Mouse (Mus musculus): ENCODE measurements at regions not wholly inside any gene's neighbourhood (a gene's known extent, or its start where the extent isn't known, plus 50 kb on each side); places are given as distances from the start of the nearest gene placed in this dataset.

DNA sequence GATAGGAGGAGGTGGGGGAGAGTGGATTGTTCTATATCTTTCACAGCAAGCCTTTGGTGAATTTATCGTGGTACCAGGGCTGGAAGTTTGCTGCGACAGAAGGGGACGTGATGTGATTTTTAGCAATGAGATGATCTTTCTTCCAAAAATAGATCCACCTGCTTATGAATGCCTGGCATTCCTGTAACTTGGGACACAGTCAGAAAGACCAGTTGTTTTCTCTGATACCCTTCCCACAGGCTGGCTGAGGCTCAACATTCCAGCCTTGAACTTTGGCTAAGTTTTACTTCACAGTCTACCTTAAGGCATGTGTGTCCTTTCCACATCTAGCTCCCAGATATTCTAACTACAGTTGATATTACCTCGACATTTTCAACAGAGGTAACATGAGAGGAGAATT is 1434.1 kb downstream of the Slc22a22 start:
- no peak for DNase-seq (ENCODE audit: low spot score)

DNA sequence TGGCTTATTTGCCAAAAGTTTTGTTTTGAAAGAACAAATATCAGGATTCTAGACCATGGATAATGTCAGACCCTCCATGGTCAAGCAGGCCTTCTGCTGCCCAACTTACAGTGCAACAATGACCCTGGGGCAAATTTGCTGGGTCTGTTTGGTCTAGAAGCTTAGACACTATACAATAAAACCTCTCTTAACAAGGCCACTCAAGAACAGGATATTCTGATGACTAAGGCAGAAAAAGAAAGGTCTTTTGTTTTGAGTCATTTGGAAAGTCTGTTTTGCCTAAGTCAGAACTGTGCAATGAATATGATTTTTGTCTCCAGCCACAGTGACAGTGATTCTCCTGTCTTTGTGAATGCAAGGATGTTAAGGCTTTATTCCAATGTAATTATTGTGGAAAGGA is 1435.0 kb downstream of the Slc22a22 start:
- DNase-seq (ENCODE audit: low spot score): no peak

DNA sequence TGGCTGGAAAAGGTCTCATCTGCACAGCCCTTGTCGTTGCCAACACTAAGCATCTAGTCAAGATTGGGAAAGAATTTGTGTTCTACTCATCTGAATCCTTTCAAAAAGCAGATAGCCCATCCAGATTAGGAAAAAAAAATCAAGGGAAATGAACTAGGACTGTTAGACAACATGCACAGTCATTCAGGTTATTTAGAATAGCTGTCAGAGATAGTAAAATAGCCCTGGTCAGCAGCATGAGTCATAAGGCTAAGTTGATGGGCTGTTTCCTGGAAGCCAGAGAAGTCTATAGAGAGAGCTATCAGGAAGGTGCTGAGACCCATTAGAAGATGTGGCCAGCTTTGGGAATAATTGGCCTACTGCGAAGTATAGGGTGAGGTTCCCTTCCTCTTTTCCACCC is 1447.4 kb downstream of the Slc22a22 start:
- no peak for DNase-seq (ENCODE audit: low spot score)

DNA sequence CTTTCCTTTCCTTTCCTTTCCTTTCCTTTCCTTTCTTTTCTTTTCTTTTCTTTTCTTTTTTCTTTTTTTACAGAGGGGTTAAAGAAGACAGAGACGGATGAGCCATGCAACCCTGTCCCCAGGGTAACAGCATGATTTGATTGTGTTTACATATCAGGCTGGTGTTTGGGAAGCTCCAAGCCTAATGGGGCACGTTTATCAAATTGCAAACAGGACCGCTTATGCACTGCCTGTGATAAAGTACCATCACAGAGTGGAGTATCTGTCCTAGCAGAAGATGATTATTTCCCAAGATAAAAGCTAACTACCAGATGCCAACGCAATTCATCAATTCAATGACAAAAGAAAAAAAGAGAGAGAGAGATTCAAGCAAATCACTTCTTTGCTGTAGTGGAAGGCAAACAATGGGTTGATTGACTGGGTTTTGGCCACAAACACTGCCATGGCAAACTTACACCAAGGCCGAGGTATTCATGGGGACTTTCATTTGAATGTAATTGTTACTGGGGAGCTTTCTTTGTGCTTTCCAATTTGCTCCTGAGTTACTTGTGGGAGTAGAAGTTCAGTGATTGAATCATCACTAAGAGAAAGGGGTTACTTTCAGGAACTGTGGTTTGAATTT is 1450.1 kb downstream of the Slc22a22 start:
- no peak for DNase-seq (ENCODE audit: low spot score)

- DNase-seq (ENCODE audit: low spot score): no peak
Observed at GRCm38 (mm10) chr15:56024705-56025104, 1452.7 kb downstream of the Slc22a22 start.

GRCm38 (mm10) chr15:56023862-56024484 is 1453.5 kb downstream of the Slc22a22 start:
- no peak for DNase-seq (ENCODE audit: low spot score)

- DNase-seq (ENCODE audit: low spot score): no peak
Observed at GRCm38 (mm10) chr15:56022315-56022714, 1455.1 kb downstream of the Slc22a22 start.

GRCm38 (mm10) chr15:56018141-56018540 is 1459.3 kb downstream of the Slc22a22 start:
- no peak for DNase-seq (ENCODE audit: low spot score)

- no peak for DNase-seq (ENCODE audit: low spot score)
Observed at GRCm38 (mm10) chr15:56017561-56017960, 1459.9 kb downstream of the Slc22a22 start.

- no peak for DNase-seq (ENCODE audit: low spot score)
Observed at GRCm38 (mm10) chr15:56016070-56016469, 1461.4 kb downstream of the Slc22a22 start.

GRCm38 (mm10) chr15:56014059-56014620 is 1463.3 kb downstream of the Slc22a22 start:
- no peak for DNase-seq (ENCODE audit: low spot score)

DNA sequence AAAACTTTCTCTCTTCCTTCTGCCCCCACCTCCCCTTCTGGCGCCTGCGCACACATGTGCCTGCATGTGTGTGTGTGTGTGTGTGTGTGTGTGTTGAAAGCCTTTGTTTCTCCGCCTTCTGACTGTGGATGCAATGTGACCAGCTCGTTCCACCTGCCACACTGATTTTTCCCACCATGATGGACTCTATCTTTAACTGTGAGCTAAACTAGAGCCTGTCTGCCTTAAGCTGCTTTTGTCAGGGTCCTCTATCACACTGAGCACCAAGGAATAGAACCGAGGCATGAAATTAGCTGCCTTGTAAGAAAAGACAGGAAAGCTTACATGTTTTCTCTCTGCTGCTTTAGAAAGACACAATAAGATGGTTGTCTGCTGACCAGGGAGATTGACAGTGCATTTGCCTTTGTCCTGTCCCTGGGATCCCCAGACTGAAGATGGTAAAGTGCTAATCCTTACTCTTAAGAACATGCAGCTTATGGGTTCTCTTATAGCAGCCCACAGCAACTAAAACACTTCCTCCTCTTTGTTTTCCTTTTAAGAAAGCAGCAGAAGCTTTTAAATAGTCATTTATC is 1468.7 kb downstream of the Slc22a22 start:
- DNase-seq (ENCODE audit: low spot score): no peak

DNA sequence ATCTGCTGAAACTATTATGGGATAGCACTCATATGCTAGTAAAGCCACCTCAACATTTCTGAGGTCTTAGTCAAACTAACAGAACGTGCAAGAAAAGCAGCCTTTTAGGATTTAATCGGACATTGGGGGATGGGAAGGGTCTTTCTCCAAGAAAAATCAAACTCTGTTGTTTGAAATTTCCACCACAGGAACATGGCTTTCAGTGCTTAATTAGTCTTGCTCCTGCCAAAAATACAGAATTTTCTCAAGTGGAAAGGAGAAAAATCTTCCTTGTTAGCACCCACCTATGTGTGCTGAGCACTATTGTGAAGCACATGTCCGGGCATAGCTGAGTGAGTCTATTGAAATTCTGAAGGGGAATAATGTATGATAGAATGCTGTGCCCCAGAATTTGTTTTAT is 1470.0 kb downstream of the Slc22a22 start:
- no peak for DNase-seq (ENCODE audit: low spot score)

DNA sequence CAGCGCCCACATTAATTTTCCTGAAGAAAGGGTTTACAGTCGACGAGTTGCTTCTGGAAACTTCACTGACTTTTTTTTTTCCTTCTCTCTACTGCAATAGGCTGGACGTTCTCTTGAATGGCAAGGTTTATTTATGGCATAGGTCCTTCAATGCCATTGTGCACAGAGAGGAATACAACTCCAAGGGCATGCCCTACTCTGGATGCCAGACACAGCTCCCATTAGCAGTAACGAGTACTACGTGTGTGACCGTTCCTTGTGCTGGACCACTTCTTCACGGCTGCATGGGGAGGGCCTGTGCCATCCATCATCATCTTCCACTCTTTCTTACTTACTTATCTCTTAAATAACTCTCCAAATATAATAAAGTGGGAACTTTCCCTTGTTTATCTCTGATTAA is 1472.1 kb downstream of the Slc22a22 start:
- DNase-seq (ENCODE audit: low spot score): no peak

- DNase-seq (ENCODE audit: low spot score): no peak
Observed at GRCm38 (mm10) chr15:56003921-56004320, 1473.5 kb downstream of the Slc22a22 start.

DNA sequence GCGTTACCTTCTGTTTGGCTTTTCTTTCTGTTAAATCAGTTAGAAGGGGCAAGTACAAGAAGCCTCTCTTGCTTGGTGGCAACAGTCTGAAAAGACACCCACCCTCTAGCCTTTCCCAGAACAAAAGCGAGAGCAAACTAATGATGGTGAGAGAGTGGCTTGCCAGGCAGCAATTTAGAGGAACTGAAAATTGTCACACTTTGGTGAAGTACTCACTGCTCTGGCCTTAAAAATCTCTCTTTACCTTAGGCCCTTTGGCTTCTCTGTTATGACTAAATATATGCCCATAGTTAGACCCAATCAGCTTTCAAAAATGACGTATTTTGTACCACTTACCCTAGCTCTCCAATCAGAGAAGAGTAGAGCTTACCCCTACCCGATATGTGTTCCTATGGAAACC is 1477.8 kb downstream of the Slc22a22 start:
- no peak for DNase-seq (ENCODE audit: low spot score)

GRCm38 (mm10) chr15:55997977-55998376 is 1479.4 kb downstream of the Slc22a22 start:
- DNase-seq (ENCODE audit: low spot score): no peak

GRCm38 (mm10) chr15:55994680-55995079 is 1482.7 kb downstream of the Slc22a22 start:
- no peak for DNase-seq (ENCODE audit: low spot score)

DNA sequence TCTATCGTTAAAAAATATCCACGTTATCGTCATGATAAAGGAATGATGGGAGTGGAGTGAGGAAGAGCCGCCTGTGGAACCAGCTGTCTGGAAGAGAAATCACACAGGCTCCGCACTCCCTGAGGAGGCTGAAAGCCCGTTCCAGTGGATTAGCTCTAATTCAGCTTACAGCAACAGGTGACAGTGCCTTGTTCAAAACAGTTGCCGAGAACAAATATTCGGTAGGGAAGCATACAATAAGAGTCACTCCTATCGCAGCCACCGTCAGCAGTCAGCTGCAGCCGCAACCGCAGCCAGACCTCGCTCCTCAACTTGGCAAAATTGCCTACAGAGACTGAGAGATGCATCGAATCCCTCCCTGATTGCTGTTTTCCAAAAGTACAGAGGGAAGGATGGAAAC is 1501.6 kb downstream of the Slc22a22 start:
- DNase-seq (ENCODE audit: low spot score): no peak

- DNase-seq (ENCODE audit: low spot score): no peak
Observed at GRCm38 (mm10) chr15:55966780-55967179, 1510.6 kb downstream of the Slc22a22 start.

DNA sequence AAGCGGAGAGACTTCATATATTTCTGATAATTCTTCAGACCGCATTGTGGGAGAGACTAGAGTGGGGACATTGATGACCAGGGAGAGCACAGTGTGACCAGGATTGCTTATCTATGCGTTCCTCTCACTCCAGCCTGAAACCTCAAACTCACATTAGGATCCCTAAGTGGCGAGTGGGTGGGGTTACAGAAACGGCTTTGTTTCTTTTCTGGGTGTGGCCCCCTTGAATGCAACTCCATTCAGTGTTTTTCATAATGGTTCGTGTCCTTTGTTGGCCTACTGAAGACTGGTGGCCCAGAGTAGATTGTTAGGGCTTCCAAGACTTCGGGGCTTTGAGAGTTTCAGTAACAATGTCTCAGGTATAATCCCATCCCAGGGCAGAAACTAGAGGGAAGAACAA is 1512.1 kb downstream of the Slc22a22 start:
- no peak for DNase-seq (ENCODE audit: low spot score)

DNA sequence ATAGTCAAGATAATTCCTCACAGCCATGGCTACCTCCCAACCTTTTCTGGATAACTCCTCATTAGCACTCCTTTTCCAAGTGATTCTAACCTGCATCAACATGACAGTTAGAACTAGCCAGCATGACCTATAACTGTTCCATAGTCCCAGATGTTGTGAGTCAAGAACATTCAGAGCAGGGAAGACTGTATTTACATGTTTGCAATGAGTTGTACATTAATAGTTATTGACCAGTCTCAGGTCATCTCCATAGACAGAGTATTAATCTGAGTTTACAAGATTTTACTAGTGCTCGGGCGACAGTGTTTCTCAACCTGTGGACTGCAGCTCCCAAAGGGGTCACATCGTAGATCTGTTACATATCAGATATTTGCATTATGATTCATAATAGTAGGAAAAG is 1515.3 kb downstream of the Slc22a22 start:
- DNase-seq (ENCODE audit: low spot score): no peak

All from urinary bladder, adult 2 months (tissue).